Mouse (Mus musculus) liver, postnatal 0 days (tissue): ENCODE measurements around the gene Selenom. TPM values are rescaled to one million over a fixed set of nuclear protein-coding genes. Genes with fewer than 3 reads are reported as not detected.

ENCODE experiments used
- ATAC-seq: fragments of 200-750 bp; cut with Nextera tagmentation; 2 replicates; pipeline ENCODE4 v1.8.0; 2017; ENCODE audit warnings: mild to moderate bottlenecking, moderate library complexity
- DNase-seq: peaks from one replicate; pipeline ENCODE4 v3.0.0-alpha.2; 2016
- H3K27ac ChIP-seq: fragments of 300-500 bp; sonication (generic); 2 replicates; pipeline ENCODE4 v1.5.1; 2014; ENCODE audit warnings: antibody characterized with exemption, moderate library complexity, mild to moderate bottlenecking, low read depth
- H3K27me3 ChIP-seq: fragments of 300-500 bp; sonication (generic); 2 replicates; pipeline ENCODE4 v1.6.1; 2014; ENCODE audit warnings: low read length, control low read depth, mixed read lengths; ENCODE audit not compliant: insufficient read depth
- H3K36me3 ChIP-seq: fragments of 300-500 bp; sonication (generic); replicated peaks from 2 replicates; pipeline ENCODE4 v1.6.1; 2014; ENCODE audit warnings: mild to moderate bottlenecking, control low read depth, low read length, moderate library complexity, mixed read lengths; ENCODE audit not compliant: insufficient read depth
- H3K4me1 ChIP-seq: fragments of 300-500 bp; sonication (generic); 2 replicates; pipeline ENCODE4 v1.6.1; 2014; ENCODE audit warnings: antibody characterized with exemption, mild to moderate bottlenecking, control low read depth; ENCODE audit not compliant: insufficient read depth
- H3K4me2 ChIP-seq: fragments of 300-500 bp; sonication (generic); 2 replicates; pipeline ENCODE4 v1.6.1; 2014; ENCODE audit warnings: low read depth, mild to moderate bottlenecking, low read length, moderate library complexity, mixed read lengths
- H3K4me3 ChIP-seq: fragments of 300-500 bp; sonication (generic); 2 replicates; pipeline ENCODE4 v1.5.1; 2014; ENCODE audit warnings: low read depth, low read length
- H3K9ac ChIP-seq: fragments of 300-500 bp; sonication (generic); replicated peaks from 2 replicates; pipeline ENCODE4 v1.6.1; 2014; ENCODE audit warnings: mild to moderate bottlenecking, moderate library complexity
- H3K9me3 ChIP-seq: fragments of 300-500 bp; sonication (generic); 2 replicates; pipeline ENCODE4 v1.6.1; 2016; ENCODE audit warnings: mild to moderate bottlenecking, control low read depth, low read length, mixed read lengths
- CTCF ChIP-seq: sonication (generic); IDR thresholded peaks from 2 replicates; pipeline ENCODE4 v1.5.1; 2016; ENCODE audit warnings: antibody characterized with exemption, low read depth
- EP300 ChIP-seq: IDR thresholded peaks from 2 replicates; pipeline ENCODE4 v1.6.1; 2016; ENCODE audit warnings: antibody characterized with exemption, low read depth, mild to moderate bottlenecking
- WGBS: fragments of 180-500 bp; shearing (Covaris S2); extraction: QIAGEN DNeasy Blood & Tissue Kit; methylation state at CpG from one replicate; pipeline ENCODE4 v1.1.7; 2014; ENCODE audit not compliant: insufficient replicate concordance; 5-methylcytosine and 5-hydroxymethylcytosine counted together
- polyA plus RNA-seq: library from polyadenylated mRNA; unstranded; fragments of >200 nt; fragmentation: Nextera tagmentation; extraction: Ambion mirVana; gene quantifications from 2 replicates; pipeline ENCODE4 v1.2.1, GENCODE M21; 2015

Gene Selenom
- polyA plus RNA-seq, 1 experiment from 2014 or later = 9.9 TPM

- WGBS = 3% methylated on average over 50 of the region's 50 CpGs
- peak overlapping the region; percentile 17 for H3K4me3 ChIP-seq
- peak; percentile 38 for DNase-seq
Observed at GRCm38 (mm10) chr11:3516859-3517845, 2.7 kb downstream of the Selenom start.

GRCm38 (mm10) chr11:3517846-3518732, 3.6 kb downstream of the Selenom start:
- 40% methylated on average over 13 of the region's 13 CpGs for WGBS
- ATAC-seq (no peak), DNase-seq (no peak)
- TF ChIP-seq CTCF = no peak
- TF ChIP-seq EP300 = no peak
- H3K4me1 ChIP-seq = peaks cover 14% of the 10 kb centered on the region
- H3K9ac ChIP-seq = no peak overlapping the region
- no peak overlapping the region for H3K4me3 ChIP-seq
- peaks cover 10% of the 10 kb centered on the region for H3K36me3 ChIP-seq
- no peak overlapping the region for H3K27ac ChIP-seq
- peak overlapping the region; percentile 56 for H3K4me2 ChIP-seq
- peaks cover 27% of the 10 kb centered on the region for H3K27me3 ChIP-seq
- no peaks in the 10 kb centered on the region for H3K9me3 ChIP-seq

More at GRCm38 (mm10) chr11:3516859-3517845, 2.7 kb downstream of the Selenom start:
- peaks cover 14% of the 10 kb centered on the region for H3K4me1 ChIP-seq
- peaks cover 27% of the 10 kb centered on the region for H3K27me3 ChIP-seq
- no peaks in the 10 kb centered on the region for H3K9me3 ChIP-seq
- H3K4me2 ChIP-seq = peak overlapping the region; percentile 56
- H3K27ac ChIP-seq = no peak overlapping the region
- no peak overlapping the region for H3K9ac ChIP-seq
- H3K36me3 ChIP-seq = peaks cover 3% of the 10 kb centered on the region; the same call in 1 of the 2 replicates
- ATAC-seq = no peak
- TF ChIP-seq EP300 (no peak), CTCF (peak; percentile 6; the same call in 1 of the 2 replicates)

- TF ChIP-seq CTCF = no peak
- TF ChIP-seq EP300 = no peak
- no peak for DNase-seq
- Histone ChIP-seq H3K9me3 (no peaks in the 10 kb centered on the region), H3K4me2 (no peak overlapping the region), H3K9ac (no peak overlapping the region), H3K36me3 (peaks cover 13% of the 10 kb centered on the region), H3K4me3 (no peak overlapping the region), H3K4me1 (peaks cover 11% of the 10 kb centered on the region), H3K27me3 (peaks cover 27% of the 10 kb centered on the region), H3K27ac (no peak overlapping the region)
- ATAC-seq = no peak
- 61% methylated on average over 4 of the region's 4 CpGs for WGBS
Observed at GRCm38 (mm10) chr11:3519051-3519726, 4.7 kb downstream of the Selenom start.

GRCm38 (mm10) chr11:3519756-3520398, 5.4 kb downstream of the Selenom start:
- H3K4me2 ChIP-seq = no peak overlapping the region
- ATAC-seq = no peak
- H3K27ac ChIP-seq = no peak overlapping the region

GRCm38 (mm10) chr11:3520919-3521318, 6.4 kb downstream of the Selenom start:
- H3K36me3 ChIP-seq = peaks cover 21% of the 10 kb centered on the region
- no peak overlapping the region for H3K4me2 ChIP-seq
- H3K4me1 ChIP-seq = peaks cover 10% of the 10 kb centered on the region
- no peak overlapping the region for H3K4me3 ChIP-seq
- no peak overlapping the region for H3K9ac ChIP-seq
- 79% methylated on average over 14 of the region's 14 CpGs for WGBS
- peaks cover 20% of the 10 kb centered on the region for H3K27me3 ChIP-seq
- H3K9me3 ChIP-seq = no peaks in the 10 kb centered on the region
- no peak overlapping the region for H3K27ac ChIP-seq
- no peak for DNase-seq
- no peak for ATAC-seq
- no peak for TF ChIP-seq CTCF
- no peak for TF ChIP-seq EP300

More at GRCm38 (mm10) chr11:3519756-3520398, 5.4 kb downstream of the Selenom start:
- 71% methylated on average over 11 of the region's 11 CpGs for WGBS
- no peak for TF ChIP-seq EP300
- no peak for TF ChIP-seq CTCF
- H3K4me1 ChIP-seq = peaks cover 10% of the 10 kb centered on the region
- no peak overlapping the region for H3K9ac ChIP-seq
- peaks cover 27% of the 10 kb centered on the region for H3K27me3 ChIP-seq
- no peak overlapping the region for H3K4me3 ChIP-seq
- DNase-seq = no peak
- H3K9me3 ChIP-seq = no peaks in the 10 kb centered on the region
- H3K36me3 ChIP-seq = peaks cover 13% of the 10 kb centered on the region
